Mouse (Mus musculus): ENCODE measurements around the gene App.

App gene

DNA sequence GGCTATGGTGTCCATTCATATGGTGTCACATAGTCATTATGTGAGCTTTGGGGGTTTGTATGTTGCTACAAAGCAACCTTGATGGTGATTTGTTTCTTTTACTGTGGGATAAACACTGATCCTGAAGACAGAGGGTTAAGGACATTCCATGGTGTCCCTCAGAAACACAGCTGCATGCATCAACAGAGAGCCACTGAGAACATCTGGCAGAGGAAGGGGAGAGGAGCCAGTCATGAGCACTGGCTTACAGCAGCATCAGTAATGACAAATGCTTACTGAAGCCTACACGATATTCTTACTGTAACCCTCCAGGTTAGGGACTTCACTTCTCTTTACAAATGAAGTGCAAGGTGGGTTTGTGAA is 24.1 kb downstream of the App start:
- DNase-seq = no peak

DNA sequence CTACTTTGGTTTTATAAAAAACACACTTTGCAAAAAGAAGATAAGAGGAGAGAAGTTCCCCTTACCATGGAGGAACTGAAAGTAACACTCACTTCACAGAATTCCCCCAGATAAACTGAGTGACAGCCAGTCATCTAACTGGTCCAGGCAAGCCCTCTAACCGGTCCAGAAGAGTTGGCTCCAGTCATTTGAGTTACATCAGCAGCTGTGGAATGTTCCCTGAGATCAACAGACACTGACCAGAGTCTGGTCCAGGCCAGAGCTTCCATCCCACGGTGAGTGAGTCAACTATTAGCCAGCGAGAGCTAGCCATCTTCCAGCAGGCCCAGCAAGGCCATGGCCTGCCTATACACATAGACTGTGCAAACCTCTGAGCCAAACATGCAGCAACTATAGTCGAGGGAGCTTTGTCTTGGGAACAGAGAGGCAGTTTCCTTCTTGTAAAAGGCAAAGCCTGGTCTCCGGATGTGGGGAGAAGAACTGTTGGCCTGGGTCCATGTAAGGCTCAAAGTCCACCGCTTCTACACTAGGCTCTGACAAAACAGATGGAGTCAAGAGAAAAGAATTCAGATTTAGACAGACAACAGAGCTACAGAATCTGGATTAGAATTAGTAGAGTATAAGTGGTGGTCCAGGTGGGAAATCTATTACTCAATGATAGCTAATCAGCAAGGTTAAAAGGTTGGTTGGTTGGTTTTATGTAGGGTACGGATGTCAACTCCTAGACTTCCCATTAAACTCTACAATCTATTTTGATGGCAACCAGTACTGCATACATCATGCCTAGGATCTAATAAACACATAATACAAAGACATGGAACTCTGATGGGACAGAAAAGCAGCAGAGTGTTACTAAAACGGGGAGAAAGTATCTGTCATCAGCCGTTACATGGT is 24.7 kb downstream of the App start:
- no peak for DNase-seq

DNA sequence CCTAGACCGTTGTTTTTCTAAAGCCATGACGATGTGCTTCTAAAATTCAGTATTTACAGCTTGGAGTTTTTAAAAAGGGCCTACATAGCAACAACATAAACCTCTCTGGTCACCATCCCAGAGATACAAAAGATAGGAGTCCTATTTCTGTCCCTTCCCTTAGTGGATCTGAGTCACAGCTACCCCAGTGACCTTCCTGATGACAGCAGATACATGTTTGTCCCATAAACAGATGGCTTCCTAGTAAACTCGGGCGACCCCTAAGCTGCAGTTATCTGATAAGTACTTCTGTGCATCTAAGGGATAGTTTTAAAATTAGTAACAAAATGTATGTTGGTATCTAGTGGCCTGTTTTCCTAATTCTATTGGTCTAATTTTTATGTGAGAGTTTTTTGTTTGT is 26.1 kb downstream of the App start:
- DNase-seq = no peak

DNA sequence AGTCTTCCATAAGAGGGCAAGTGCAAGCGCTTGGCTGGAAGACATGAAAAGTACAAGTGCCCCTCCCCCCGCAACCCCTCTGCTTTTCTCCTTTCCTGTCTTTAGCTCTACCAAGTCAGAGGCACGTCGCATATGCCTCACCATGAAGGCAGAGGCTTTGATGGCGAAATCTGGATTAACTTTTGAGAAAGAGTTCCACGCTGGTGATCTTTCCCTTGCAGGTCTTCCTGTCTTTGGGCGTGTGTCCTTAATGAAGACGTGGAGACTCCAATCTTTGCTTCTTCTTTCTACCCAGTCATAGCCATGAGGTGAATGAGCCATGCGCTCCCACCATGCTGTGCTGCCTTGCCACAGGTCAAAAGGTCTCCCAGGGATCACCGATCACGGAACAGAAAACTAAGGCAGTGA is 27.8 kb downstream of the App start:
- peak; percentile 33 for DNase-seq

DNA sequence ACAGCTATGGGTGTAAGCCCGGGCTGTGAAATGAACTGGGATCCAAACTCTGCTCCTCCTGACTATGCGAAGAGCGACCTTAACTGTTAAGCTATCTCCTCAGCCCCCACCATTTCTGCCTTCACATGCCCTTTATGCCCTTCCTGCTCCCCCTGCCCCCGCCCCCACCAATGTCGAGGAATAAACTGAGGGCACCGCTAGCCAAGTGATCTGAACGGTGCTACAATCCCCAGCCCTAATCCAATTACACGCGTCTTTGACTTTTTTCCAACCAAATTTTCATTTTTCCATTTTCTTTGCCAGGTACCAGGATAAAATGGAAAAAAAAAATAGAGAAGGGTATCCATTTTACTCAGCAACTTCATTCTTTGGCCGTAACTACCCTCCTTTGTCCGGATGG is 28.2 kb downstream of the App start:
- DNase-seq = no peak

DNA sequence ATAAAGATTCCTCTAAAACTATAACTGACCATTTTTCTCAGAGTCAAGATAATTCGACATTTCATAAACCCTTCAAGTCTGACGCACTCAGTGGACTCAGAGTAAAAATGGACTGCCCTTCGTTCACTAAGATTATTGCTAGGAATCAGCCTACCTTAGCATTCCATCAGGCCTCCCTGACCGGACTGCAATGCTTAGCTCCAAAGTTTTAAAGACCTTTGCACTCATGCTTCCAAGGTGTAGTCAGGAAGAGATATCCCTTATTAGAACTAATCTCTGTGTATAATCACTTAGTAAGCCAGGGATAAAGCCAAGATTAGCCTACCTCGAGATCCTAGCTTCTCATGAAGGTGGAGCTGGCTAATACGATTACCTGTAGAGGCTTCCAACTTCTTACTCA is 29.2 kb downstream of the App start:
- no peak for DNase-seq

DNA sequence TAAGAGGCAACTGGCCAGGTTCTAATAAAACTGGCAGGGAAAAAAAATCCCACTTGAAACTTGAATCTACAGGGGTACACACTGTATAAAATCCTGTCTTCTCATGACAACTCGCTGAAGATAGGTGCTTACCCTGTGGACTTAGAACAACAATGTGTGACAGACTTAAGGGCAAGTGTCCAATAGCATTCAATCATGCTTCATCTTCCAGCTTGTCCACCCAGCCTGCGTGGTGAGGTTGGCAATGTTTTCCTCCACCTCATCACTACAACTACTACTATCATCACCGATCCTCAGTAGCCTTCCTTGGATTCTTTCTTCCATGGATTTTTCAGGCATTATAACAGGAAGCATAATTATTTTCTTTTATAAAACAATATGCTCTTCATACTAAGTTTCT is 29.7 kb downstream of the App start:
- DNase-seq = no peak

DNA sequence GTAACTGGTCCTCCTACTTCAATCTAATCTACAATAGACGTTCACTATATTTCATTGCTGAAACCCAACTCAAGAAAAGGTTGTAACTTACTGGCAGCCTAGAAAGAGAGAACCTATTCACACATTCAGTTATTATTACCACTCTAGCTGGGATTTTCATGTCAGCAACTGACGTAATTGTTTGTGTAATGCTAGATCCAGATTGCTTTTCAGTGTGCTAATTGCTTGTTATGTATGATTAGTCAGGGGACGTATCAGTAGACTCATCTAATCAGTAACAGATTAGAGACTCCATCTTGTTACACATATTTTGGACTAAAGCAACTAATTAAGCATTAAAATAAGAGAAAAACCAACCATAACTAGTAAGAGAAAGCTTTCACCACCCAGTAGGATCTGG is 30.4 kb downstream of the App start:
- DNase-seq = no peak

DNA sequence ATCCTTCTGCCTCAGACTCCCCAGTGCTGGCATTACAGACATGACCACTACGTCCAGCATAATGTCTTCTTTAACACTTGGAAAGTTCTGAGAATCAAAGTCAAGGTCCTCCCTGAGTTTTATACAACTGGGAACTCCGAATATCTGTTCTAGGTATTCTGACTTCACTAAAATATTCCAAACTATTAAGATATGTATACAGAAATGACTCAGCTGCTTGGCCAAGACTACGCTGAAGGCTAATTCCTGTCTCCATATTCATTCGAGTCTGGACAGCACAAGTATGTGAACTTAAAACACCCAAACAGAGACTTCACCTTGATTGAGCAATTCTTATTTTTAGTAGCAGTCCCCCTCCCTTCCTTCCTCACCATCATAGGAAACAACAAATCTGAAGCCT is 32.2 kb downstream of the App start:
- no peak for DNase-seq

DNA sequence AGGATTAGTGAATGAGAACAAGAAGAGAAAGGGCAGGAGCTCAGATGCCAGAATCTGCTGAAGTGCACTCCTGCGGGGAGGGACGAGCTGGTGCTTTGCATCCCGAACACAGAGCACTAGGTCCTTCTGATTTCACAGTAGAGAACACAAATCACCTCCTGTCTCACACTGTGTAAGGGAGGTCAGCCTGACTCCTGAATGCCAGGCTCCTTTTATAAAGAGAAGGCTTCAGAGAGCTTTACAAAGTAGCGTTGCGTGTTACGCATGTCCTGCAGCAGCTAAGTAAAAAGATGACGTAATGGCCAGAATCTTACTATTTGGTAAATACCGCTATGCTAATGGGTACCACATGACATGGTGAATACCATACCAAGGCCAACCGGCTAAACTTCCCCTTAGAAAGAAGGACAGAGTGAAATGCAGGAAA is 34.4 kb downstream of the App start:
- peak; percentile 67 for DNase-seq

DNA sequence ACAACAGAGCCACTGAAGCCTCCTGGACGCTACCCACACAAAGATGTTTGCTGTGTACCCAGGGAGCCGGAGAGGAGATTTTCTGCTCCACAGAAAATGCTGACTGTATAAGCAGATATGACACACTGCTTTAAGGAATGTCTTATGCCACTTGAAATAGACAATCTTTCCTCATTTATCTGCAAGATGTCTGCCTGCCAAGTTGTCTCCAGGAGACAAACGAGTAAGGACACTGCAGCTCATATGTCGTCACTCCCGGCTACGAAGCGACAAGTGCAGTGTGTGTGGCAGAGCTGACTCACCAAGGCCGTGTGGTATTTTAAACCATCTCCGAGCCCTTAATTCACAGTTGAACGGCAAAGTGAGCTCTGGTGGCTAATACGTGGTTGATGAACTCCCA is 36.2 kb downstream of the App start:
- no peak for DNase-seq

DNA sequence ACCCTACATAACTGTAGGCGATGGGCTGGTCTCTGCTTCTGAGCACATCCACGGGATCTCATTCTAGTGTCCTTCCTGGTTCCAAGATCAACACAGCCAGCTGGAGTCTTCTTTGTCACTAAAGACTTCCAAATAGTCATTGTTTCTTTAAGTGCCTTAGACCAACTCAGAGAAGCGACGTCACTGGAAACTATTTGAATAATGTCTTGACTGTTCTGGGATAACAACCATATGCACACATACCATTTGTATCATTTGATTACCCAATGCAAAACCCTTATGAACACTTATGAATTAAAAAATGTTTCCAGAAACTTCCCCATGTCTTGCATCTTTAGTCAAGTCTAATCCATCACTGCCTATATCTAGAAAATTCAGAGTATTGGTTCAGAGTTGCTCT is 37.5 kb downstream of the App start:
- no peak for DNase-seq

DNA sequence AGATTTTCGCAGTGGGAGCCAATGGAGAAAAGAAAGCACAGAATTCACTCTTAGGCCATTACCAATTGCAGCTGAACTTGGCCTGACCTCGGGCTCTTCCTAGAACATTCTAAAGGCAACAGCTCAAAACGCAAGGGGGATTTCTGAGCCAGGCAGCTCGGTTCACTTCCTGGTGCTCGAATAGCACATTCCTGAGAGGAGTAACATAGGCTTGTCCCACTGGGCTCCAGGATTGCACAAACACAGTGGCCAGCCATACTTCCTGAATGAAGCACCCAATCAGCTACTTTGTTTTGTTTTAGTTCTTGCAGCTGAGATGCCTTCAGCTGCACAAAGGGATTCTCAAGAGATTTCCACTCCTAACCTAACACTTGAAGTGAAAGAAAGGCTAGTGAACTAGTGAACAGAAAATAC is 40.1 kb downstream of the App start:
- peak; percentile 73 for DNase-seq

DNA sequence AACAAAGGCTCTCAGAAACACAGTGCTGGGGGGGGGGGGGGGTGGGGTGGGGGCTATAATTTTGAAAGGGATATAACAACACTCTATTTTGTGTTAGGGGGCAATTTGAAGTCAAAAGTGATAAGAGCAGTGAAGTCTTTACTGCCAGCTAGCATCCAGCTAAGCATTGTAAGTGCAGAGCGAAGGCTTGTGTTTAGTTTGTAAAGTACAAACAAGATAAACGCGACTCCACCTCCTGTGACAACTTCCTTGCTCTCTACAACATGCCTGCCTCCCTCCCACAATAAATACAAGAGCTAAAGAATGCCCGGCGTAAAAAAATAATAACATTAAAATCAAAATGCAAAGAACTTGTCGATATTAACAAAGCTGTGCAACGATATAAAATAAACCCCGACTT is 40.5 kb downstream of the App start:
- no peak for DNase-seq

DNA sequence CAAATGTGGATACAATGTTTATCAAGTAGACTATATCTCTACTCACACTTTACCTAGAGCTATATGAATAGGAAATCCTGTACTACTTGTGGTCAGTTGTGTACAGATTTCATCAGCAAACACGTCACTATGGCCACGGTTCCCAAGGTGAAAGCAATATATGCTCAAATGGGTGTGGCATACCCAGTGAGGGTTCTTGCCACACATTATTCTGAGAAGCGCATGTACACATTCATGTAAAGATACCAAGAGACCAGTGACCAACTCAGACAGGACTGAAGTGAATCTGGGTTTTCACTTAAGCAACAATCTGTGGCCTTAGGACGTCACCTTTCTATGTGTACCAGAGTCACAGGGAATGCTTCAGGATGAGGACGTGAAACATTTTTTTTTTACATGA is 41.4 kb downstream of the App start:
- no peak for DNase-seq

DNA sequence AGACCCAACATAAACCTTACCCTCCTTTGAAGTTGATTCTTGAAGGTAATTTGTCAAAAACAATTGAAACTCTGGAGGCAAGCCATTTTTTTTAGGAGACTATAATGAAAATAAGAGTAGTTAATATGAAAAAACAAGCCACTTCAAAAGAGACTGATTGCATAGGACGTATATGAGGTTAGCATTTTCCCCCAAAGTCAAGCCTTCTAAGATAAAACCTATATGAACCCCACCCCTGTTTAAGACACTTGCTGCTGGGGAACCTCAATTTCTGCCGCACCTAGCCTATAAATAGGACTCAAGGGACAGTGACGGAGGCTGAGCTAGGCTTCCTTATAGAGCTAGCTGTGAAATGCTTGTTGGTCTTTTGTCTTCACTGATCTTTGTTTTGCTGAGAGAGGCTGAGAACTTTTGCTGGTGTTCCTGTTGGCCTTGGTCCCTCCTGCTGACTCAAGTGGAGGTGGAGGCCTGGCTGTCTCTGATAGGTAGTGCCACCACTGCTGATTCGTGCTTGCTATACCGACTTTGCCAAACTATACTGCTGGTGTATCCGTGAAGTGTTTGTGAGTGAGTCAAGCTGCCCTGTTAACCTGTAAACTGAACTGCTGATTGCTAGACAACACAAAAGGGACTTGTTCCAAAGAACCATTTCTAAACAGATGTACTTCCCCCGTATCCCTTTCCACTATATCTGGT is 42.6 kb downstream of the App start:
- no peak for DNase-seq

DNA sequence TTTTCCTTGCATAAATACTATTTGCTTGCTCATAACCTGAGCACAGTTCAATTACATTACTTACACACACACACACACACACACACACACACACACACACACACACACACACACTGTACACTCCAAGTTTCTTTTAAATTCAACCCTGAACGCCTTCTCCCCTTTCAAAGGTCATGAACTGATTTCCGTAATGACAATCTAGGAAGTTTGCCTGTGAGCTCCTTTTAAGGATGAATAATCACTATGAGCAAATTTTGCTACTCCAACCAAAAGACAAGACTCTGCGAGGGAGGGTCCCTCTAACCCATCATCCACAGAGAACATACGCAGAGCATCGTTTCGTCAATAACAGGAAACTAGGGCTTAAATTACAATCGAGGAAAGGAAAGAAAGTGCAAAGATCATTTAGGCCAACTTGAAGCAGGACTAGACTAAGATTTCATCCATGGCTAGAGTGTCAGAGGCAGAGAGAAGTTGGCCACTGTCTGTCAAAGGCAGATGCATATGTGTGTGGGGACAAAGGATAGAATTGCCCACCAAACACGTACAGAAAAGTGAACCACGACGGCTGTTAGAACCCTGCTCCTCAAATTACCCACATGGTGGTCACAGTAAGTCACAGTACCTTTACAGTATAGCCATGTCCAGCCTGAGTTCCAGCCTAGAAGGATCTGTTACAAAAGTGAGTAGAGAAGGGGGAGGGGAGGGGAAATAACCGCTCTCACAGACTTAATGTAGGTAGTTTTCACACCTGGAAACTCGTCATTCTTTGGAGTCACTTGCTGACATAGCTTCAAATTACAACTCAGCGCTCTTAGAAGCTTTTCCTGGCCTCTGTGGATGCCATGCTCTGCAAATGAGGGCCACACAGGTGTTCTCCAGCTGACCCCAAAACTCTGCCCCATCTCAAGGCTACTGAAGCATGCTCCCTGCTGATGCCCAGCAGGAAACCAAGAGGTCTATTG is 44.6 kb downstream of the App start:
- peak; percentile 63 for DNase-seq

DNA sequence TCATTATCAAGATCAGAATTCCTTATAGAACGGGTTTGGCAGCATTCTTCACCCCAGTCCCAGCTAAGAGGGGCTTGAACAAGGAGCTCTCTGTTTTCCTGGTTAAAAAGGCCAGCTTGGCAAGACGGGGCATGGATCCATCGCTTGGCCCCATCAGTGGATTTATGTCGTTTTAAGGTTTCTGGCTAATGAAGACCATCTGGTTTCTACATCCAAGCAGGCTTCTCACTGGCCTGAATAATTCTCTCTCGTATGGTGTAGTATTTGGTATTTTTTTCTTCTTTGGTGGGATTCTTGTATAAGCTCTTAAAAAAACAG is 45.3 kb downstream of the App start:
- peak; percentile 73 for DNase-seq

DNA sequence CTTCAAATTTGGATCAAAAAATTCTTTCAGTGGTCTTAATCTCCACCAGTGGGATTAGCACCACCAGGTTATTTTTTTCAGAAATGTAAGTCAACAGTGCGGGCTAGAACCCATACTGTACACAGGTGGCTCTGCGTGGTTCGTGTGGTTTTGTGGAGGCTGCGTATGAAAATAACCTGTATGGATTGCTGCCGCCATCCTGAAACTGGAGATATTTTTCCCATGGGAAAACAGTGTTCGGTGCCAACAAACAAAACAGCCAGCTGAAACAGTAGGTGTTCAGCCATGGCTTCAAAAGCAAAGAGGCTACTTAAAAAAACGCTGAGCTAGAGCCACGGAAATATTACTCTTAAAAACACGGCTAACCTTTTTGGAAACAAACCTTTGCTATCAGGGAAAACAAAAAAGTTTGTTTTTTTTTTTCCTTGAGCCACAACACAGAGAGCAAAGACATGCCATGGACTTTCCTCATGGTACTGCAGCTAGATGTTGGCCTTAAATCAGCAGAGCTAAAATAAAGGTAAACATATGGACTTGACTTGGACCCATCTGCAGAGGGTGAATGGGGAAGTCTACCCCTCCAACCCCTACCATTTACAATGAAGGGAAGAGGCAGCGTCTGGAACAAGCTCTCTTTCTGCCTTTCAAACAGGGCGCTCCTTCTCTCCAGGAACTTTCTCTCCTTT is 45.8 kb downstream of the App start:
- DNase-seq = no peak

DNA sequence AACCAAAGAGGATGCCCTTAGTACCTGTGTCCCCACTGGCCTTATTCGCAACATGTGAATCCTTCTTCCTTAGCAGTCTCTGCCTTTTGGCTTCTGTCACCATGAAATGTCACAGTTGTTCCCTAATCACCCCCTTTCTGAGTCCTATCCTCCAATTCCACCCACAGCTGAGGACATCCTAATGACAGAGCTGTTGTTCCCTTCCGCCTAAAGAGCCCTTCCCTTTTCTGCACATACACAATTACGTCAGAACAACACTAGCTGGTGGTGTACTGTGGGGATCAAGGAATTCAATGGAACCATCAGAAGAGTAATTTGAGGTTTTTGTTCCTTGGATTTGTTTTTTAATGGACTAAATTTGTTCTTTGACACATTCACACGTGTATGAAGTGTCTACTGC is 48.9 kb downstream of the App start:
- DNase-seq = no peak

DNA sequence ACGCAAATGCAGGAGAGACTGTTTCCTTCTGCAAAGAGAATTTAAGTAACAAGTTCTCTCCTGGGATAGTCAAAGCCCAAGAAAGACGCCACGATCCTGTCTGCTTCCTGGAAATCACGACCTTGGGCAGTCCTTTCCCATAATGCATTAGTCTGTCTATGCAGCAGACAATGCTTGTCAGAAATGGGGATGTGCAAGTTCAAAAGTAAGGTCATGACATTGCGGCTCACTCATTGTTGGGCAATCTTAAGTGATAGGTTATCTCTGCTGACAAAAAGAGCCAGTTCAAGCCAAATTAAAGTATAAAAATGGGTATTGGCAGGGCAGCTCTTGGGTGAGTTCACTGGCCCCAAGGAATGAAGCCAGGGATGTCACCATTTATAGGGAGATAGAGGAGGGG is 51.6 kb downstream of the App start:
- DNase-seq = no peak

DNA sequence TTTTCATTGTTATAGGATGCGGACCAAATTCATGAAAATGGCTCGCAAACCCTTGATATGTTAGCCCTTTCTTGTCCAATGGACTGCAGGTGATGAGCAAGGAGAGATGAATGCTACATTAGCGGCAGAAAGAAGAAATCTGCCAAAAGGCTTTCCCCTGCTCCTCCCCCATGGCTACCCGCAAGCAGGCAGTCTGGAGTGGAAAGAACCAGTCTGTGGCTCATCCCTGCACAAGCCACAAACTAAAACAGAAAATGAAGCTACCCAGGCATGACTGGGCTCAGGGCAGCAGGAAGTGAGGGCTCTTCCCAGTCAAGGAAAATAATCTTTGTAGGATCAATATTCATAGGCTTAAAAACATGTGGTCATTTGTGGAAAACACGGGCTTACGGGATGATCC is 54.6 kb downstream of the App start:
- no peak for DNase-seq

DNA sequence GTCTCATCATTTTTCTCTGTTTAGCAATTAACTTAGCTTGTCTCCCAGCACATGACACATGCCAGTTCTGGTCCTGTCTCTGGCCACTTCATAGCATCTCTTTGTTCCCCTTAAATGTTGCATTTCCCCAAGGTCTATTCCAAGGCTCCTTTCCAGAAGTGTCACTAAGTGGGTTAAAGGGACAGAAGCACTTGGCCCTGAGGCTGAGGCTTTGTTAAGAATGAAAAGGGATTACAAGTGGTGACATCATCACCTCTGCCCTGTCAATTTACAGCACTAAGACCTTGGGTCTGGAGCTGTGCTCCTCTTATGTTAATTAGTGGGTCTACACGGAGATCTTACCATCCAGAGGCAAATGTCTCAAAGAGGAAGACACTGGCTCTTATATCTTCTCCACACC is 56.0 kb downstream of the App start:
- no peak for DNase-seq
